Mouse (Mus musculus) CD4-positive, CD25-positive, alpha-beta regulatory T cell, adult 4 months (primary cell): ENCODE measurements around the gene Nit1. TPM values are rescaled to one million over a fixed set of nuclear protein-coding genes. Genes with fewer than 3 reads are reported as not detected.

Source experiments
- ATAC-seq: one replicate; pipeline ENCODE4 v1.8.0; 2017
- polyA plus RNA-seq, 2 experiments: library from polyadenylated mRNA; unstranded; fragments of 100-300 nt; shearing (Covaris generic); gene quantifications; one replicate each; pipeline ENCODE4 v1.2.1; 2017

Nit1 gene
- polyA plus RNA-seq, 2 experiments from 2014 or later, result 31.7 to 40.3 TPM

- no peak for ATAC-seq
These were observed 52.1 kb downstream of the Nit1 start for GRCm38 (mm10) chr1:171293351-171293750.

GRCm38 (mm10) chr1:171288328-171288727 lies 57.1 kb downstream of the Nit1 start:
- no peak for ATAC-seq

Other genes starting within 250 kb of the Nit1 start
- gene Cfap126, start 231.7 kb downstream of the Nit1 start, polyA plus RNA-seq, result 1 to 10 TPM; 4.8 to 5.5 TPM
- gene Sdhc, start 195.0 kb downstream of the Nit1 start, polyA plus RNA-seq, result 100 to 1,000 TPM; 135 to 150 TPM
- gene Mpz, start 194.9 kb downstream of the Nit1 start, polyA plus RNA-seq, result not detected
- gene Pcp4l1, start 149.4 kb downstream of the Nit1 start, polyA plus RNA-seq, result not detected
- gene Nr1i3, start 131.7 kb downstream of the Nit1 start, polyA plus RNA-seq, result under 1 TPM; 0.15 to 0.54 TPM
- 10 to 100 TPM; 24.0 to 48.7 TPM for gene Tomm40l, start 123.1 kb downstream of the Nit1 start, polyA plus RNA-seq
- gene Apoa2, start 120.6 kb downstream of the Nit1 start, polyA plus RNA-seq, result under 1 TPM in 1 of 2 experiments, not detected in 1; 0.75 TPM
- 1 to 10 TPM; 1.8 to 3.5 TPM for gene Fcer1g, start 111.3 kb downstream of the Nit1 start, polyA plus RNA-seq
- under 1 TPM in 1 of 2 experiments, not detected in 1; 0.13 TPM for gene Adamts4, start 95.2 kb downstream of the Nit1 start, polyA plus RNA-seq
- 100 to 1,000 TPM; 115 to 119 TPM for gene Ndufs2, start 94.3 kb downstream of the Nit1 start, polyA plus RNA-seq
- 10 to 100 TPM; 56.0 to 93.6 TPM for gene B4galt3, start 75.3 kb downstream of the Nit1 start, polyA plus RNA-seq
- 100 to 1,000 TPM in 1 of 2 experiments, 10 to 100 TPM in 1; 70.8 to 108 TPM for gene Ppox, start 64.5 kb downstream of the Nit1 start, polyA plus RNA-seq
- 10 to 100 TPM; 22.6 to 27.9 TPM for gene Usp21, start 57.7 kb downstream of the Nit1 start, polyA plus RNA-seq
- gene Ufc1, start 50.6 kb downstream of the Nit1 start, polyA plus RNA-seq, result 10 to 100 TPM; 74.0 to 84.4 TPM
- 10 to 100 TPM; 36.8 to 43.8 TPM for gene Dedd, start 16.5 kb downstream of the Nit1 start, polyA plus RNA-seq
- gene Pfdn2, start within 50 bp of the Nit1 start, polyA plus RNA-seq, result 10 to 100 TPM; 69.6 to 75.8 TPM
- under 1 TPM; 0.36 to 0.72 TPM for gene Klhdc9, start 15.2 kb upstream of the Nit1 start, polyA plus RNA-seq
- under 1 TPM in 1 of 2 experiments, not detected in 1; 0.12 TPM for gene Nectin4, start 24.5 kb upstream of the Nit1 start, polyA plus RNA-seq
- gene Arhgap30, start 43.3 kb upstream of the Nit1 start, polyA plus RNA-seq, result 10 to 100 TPM; 74.7 to 90.4 TPM
- 100 to 1,000 TPM in 1 of 2 experiments, 10 to 100 TPM in 1; 62.2 to 115 TPM for gene Usf1, start 65.7 kb upstream of the Nit1 start, polyA plus RNA-seq
- 10 to 100 TPM; 10.0 to 20.1 TPM for gene Tstd1, start 73.2 kb upstream of the Nit1 start, polyA plus RNA-seq
- gene F11r, start 91.9 kb upstream of the Nit1 start, polyA plus RNA-seq, result 1 to 10 TPM in 1 of 2 experiments, under 1 TPM in 1; 0.16 to 1.1 TPM
- gene Alyref2, start 157.8 kb upstream of the Nit1 start, polyA plus RNA-seq, result 10 to 100 TPM; 10.5 to 11.7 TPM
- not detected for gene Itln1, start 189.6 kb upstream of the Nit1 start, polyA plus RNA-seq
- 1 to 10 TPM in 1 of 2 experiments, under 1 TPM in 1; 0.55 to 1.3 TPM for gene Cd244a, start 213.5 kb upstream of the Nit1 start, polyA plus RNA-seq